Mouse (Mus musculus): Measurements from ENCODE around the gene Prkn.

Prkn gene

DNA sequence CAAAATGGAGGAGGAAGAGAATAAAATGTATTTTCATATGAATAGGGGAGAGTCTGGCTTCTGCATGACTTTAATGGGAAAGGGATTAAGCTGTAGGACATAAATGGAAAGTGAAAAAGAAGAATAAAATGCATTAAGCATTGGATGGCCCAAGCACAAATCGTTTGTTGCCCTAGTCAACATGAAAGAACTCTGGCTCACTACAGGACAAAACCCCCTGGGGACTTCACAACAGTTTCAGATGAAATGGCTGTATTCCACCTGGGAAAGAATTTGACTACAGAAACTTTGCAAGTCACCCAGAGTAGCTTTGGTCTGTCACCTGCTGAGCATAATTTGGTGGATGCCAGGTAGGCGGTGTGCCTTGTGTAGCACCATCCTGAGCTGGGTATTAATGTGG, 925.4 kb downstream of the Prkn start:
- DNase-seq: no peak

DNA sequence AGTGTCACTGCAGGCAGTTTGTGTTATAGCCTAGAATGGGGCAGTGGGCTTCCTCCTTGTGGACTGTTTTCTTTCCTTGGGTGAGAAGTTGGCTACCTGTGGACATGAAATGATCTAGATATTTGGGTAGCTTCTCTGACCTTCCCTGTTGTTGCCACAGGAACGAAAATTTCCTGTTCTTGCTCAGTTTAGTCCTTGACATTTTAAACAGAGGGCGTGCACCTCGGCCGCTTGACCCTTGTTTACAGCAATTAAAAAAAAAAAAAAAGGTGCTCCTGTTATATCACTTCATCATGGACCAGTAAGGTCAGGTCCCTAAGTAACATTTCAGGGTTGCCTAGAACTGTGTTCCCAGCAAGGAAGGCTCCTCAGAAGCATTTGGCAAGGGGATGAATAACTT, 927.1 kb downstream of the Prkn start:
- no peak for DNase-seq

DNA sequence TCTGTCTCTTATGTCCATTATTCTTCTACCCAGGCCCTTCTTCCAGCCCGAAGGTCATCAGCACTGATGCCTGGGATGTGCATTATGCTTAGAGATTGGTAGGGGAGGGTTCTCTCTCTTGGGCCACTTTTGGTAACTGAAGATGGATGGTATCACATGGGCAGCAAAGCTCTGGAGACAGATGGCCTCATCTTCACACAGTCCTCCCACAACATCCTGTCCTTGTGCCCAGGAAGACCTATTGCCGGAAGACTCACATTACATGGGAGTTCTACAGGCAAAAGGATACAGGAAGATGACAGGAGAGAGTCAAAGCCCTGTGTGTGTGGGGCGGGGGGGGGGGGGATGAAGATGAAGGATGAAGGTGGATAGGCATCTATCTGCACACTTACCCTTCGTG, 928.2 kb downstream of the Prkn start:
- no peak for DNase-seq

DNA sequence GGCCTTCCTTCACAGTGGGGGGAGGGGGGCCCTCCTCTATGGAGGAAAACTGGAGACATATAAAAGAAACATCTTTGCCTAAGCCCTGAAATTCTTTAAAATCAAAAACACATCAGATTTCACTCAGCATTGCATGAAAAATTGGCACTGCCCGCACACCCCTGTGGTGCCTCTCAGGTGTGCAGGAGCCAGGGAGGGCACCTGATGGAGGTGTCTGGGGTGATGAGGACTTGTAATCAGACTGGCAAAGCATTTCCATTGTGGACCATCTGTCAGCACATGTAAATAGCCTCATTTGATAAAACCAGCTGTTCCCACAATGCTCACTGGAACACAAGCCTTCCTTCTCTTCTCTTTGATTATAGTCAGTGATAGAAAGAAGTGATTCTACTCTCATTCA, 928.8 kb downstream of the Prkn start:
- no peak for DNase-seq

DNA sequence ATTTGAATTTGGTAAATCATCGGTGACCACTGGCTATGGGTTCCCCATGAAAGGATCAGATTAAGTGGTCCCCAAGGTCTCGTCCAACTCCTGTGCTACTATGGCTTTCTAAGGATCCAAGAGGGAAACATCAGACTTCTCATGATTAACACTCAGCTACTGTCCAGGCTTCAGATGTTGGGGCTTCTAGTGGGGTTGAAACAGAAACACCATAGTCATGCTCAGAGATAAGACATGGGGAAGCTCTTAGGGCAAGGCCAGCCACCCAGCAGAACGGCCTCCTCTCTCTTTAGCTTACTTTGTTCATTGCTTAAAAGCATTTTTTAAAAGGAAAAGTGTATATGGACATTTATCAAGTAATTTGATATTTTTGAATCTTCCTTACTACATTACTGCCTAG, 929.3 kb downstream of the Prkn start:
- DNase-seq: no peak

- DNase-seq: no peak
These were observed 939.4 kb downstream of the Prkn start for GRCm38 (mm10) chr17:11779547-11779946.

DNA sequence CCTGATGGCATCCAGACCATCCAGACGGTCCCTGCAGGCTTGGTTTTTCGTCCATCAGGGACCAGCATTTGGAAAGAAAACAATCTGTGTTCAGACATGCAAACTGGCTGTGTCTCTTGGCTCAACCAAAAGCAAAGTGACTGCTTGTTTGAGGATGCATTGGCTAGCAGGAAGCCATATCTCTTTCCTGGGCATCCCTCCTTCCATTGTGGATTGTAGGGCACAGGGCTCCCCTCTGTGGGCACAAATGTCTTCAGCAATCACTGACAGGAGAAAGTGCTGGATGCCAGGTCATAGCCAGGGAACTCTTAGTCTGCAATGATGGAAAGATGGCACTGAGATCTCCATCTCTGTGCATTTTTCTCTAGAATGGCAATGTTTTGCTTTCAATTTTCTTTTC, 939.8 kb downstream of the Prkn start:
- DNase-seq: no peak

- DNase-seq: peak; percentile 47
These were observed 940.8 kb downstream of the Prkn start for GRCm38 (mm10) chr17:11780805-11781481.

DNA sequence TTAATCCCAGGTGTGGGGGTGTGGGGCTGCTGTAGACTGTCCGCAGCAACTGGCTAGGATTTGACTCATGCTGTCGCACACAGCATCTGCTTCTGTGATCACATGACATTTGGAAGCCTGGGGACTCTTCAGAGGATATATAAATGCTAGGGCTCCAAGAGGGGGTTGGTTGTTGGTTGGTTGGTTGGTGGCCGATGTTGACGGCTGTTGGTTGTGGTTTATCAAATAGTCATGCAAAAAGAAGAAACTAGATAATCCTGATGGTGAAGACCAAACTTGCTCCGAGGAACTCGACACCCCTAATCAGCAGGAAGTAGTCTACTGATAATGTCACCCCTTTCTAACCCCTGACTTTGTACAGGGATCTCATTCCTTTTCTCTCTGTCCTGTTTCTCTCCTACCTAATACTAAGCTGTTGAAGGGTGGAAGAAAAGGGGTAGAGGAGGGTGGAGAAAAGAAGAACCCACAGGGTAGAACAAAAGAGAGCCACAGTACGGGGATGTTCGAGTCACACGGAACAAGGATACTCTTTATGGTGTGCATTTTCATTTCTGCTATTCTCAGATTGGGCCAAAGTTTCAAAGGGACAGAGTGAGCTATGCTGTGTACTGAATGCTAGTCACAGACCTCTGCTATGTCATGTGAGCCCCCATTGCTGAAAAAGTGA, 948.2 kb downstream of the Prkn start:
- DNase-seq: no peak

DNA sequence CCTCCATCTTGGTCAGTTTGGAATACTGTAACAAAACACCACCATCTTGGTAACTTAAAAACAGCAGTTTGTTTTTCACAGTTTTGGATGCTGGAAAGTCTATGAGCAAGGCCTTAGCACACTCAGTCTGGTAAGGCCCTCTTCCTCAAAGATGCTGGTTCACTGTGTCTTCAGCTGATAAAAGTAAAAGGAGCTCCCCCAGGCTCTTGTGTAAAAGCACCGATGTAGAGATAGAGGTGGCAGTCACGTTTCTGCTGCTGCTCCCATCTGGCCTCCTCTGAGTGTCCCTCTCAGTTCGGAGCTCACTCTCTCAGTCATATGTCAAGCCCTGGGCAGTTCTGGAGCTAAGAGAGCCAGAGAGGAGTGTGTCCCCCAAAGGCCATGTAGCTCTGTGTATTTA, 955.8 kb downstream of the Prkn start:
- no peak for DNase-seq

DNA sequence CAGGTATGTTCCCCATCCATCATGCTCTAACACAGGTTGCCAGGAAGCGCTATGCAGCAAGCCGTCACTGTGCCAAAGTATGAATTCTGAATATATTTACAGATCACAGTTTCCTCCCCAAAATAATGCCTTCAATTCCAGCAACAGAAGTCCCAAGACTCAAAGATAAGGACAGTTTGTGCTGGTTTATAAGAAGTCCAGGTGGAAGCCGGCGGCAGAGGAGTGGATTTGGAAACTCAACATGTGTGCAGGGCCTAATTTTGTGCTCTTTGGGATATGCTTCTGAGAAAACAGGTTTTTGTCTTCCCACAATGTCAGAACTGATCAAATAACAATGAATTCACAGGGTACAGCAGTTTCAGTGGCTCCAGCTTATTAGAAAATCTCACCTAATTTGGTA, 961.0 kb downstream of the Prkn start:
- DNase-seq: no peak

GRCm38 (mm10) chr17:11807280-11807679, 967.1 kb downstream of the Prkn start:
- no peak for DNase-seq

GRCm38 (mm10) chr17:11817886-11818285, 977.7 kb downstream of the Prkn start:
- no peak for DNase-seq

DNA sequence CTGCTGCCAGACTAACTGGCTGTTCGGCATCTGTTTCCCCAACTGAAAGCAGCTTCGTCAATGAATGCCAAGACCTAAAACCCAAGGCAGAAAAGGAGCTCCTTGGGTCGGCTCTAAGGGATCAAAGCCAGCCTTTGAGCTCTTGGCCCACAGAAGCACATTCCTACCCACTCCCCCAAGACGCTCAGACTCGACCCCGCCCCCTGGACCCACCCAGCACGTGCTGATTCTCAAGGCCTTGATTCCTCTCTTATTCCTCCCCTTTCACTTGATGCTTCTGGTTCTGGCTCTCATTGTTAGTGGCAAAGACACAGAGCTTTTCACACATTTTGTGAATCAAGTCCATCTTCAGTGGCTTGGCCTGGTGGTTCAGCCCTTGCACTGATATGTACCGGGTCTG, 979.3 kb downstream of the Prkn start:
- no peak for DNase-seq

DNA sequence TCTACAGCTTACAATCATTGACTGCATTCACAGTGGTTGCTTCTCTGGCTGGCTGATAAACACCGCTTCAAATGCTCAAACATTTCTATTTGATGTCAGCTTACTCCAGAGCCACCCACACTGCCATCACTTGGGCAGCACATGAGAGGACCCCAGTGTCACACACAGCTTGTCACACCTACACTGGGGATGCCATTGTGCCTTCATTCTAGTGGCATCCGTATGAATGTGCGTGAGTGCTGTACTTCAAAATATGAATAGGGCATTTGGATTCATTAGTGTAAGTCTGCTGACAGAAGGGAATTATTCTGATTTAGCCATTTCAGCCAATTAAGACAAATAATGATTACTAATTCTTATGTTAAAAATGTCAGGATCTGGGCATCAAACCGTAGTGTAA, 980.6 kb downstream of the Prkn start:
- no peak for DNase-seq

DNA sequence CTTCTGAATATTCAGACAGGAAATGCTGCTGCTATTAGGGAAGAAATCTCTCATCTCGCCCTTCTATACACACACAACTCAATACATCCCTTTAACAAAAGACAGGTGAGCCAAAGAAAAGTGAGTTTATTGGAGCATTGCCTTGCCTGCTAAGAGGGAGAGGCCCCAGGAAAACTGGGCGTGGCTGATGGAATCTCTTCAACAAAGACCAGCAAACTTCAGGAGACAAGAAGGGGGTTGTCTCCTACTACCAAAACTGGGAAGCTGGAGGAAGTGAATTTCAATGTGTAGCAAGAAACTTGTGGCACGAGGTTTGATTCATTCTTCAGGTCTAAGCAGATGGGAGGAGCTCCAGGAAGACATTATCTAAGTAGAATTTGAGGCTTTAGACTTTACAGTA, 989.3 kb downstream of the Prkn start:
- no peak for DNase-seq

DNA sequence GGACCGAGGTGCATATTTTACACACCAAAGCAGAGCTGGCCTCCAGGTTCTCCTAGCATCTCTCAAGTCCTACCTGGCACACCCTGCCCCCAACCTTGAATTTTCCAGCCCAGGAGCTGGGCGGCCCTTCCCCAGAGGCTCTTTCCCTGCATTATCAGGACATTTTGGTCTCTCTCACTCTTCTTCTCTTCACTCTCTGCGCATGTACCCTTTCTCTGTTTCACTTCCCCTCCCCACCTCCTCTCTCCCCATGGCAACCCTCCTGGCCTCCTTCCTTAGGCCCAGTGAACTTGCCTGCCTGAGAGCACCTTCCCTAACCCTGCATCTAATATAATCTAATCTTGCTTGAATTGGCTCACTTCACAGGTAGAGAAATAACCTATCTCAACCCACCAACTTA, 996.9 kb downstream of the Prkn start:
- no peak for DNase-seq

DNA sequence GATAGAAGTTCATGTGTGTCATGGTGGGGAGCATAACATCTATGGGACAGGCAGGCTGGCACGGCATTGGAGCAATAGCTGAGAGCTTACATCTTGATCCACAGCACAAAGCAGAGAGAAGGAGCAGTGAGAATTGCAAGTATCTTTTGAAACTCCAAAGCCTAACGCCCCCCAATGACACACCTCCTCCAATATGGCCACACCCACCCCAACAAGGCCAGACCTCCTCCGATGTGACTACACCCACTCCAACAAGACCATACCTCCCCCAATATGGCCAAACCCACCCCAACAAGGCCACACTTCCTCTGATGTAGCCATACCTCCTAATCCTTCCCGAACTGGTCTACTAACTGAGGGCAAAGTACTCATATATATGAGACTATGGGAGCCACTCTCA, 1004.3 kb downstream of the Prkn start:
- no peak for DNase-seq

GRCm38 (mm10) chr17:11844989-11845388, 1004.8 kb downstream of the Prkn start:
- no peak for DNase-seq

- no peak for DNase-seq
These were observed 1005.3 kb downstream of the Prkn start for GRCm38 (mm10) chr17:11845506-11845905.

DNA sequence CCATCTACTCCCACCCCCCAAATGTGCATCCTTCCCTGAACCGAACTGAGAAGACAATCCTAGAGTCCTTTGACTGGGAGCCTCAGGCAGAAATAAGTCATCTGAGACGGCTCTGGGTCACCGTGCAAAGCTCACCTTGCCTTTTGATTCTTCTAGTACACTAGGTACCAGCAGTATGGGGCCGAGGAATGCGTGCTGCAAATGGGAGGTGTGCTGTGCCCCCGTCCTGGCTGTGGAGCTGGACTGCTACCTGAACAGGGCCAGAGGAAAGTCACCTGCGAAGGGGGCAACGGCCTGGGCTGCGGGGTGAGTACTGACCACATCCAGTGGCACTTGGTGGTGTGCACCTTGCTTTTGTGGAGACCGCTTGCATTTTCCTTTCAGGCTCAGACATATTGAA, 1014.4 kb downstream of the Prkn start:
- peak; percentile 55 for DNase-seq

DNA sequence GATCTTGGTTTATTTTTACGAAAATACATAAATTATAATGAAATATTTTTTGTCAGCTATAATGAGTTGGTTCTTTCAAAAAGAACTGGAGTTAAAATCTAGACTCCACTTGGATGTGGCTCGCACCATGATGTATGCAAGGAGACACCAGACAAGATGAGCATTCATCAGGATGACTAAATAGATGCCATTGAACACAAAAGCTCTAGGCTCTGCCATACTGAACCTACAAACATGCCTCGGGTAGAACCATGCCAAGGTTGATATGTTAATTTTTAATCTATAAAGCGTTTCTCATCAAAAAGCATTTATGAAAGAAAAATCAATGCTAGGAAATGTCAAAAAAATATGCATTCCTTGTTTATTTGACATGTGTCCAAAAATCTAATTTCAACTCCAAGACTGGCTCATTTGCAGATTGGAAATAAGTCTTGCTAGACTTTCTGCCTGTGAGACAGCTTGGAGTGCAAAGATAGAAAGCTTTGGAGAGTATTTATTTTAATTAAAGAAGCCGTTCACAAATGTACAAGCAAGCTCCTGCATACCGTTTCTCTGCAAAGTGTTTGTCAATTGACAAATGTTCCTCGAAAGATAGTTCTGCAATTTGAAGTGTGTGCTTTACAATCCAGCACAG, 1018.7 kb downstream of the Prkn start:
- DNase-seq: no peak

DNA sequence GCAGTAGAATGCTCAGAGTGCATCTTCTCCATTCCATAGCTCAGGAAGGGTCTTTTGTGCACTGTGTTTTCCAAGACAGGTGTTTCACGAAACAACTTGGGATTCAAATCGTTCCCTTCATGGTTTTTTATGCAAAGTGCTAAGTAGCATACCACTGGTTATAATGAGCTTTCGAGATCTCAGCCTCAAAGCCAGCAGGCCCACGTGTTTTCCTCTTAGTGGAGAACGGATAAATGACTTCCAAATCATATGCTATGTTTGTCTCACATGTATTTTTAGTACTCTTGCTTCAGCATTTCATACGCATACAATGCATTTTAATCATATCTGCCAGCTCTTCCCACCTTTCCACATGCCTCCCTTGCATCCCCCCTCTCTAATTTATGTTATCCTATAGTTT, 1021.0 kb downstream of the Prkn start:
- no peak for DNase-seq

DNA sequence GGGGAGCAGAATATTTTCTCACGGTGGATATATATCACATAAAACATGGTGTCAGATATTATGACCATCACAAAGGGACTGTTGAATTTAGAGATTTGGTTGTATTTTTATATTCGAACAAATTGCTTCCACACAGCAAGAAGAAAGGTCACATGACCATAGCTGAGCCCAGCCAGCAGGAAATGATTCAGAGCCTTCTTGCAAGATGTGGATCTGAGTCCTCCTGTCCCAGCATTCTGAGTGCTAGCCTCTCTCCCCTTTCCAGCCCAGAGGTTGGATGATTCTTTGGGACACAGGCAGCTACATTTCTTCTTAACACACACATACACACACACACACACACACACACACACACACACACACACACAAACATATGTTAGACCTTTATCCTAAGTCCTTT, 1022.2 kb downstream of the Prkn start:
- DNase-seq: no peak

- DNase-seq: no peak
These were observed 1022.8 kb downstream of the Prkn start for GRCm38 (mm10) chr17:11863017-11863416.

Data from kidney, postnatal 14 days (tissue).